Mouse (Mus musculus): ENCODE measurements around the gene Krit1.

DNA sequence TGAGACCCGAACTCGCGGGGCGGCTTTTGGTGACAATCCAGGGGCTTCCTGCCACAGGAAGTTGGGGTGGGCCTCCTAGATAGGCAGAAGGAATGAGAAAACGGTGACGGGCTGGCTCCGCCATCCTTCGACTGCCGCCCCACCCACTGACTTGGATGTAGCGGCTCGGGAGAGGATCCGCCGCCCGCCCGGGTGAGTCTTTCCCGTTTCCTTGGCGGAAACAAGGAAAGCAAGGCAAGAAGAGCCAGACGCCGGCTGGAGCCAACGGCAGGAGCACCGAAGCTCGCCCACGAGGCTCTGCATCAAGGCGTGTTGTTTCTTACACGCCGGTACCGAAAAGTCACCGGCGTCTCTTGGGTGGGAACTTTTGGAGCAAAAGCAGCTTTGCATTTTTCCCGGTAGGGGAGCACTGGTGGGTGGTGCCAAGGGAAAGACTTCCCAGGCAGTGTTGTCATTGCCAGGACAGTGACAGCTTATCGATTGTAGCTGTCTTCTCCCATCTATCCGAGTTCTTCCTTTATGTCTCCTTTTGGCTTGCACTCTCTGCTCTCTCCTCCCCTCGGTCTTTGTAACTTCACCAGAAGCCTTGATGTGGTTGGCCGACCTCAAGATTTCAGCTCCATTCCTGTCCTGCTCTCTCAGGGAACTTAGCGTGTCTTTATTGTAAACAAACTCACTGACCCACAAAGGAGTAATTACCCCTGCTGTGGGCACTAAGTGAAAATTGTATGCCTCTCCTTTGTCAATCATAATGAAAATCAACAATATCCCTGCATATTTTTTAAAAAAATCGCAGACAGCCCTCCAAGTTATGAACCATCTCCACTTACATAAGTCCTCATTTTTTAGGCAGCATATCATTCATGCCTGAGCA, 545 bp downstream of the Krit1 start:
- TF ChIP-seq CTCF (IDR thresholded peaks at IDR 0.05; ENCODE audit: extremely low read depth, insufficient read depth, insufficient read length, insufficient replicate concordance) (no peak), POLR2A (IDR thresholded peaks at IDR 0.05; ENCODE audit: low read depth, low read length) (no peak)

Measured in spleen, adult 2 months (tissue).